Mouse (Mus musculus) adrenal gland, postnatal 4 days (tissue): ENCODE results near the gene Scaf4. TPM values are rescaled to one million over a fixed set of nuclear protein-coding genes. Genes with fewer than 3 reads are reported as not detected.

Source experiments
- total RNA-seq, 2 experiments: library from RNA; stranded (reverse); gene quantifications; 2 replicates each; pipeline ENCODE4 v1.2.3; 2021

Gene Scaf4
- total RNA-seq, 2 experiments from 2014 or later, result 57.1 to 68.3 TPM

Other genes starting within 250 kb of the Scaf4 start
- gene Tiam1, start 140.7 kb downstream of the Scaf4 start, total RNA-seq, result 10 to 100 TPM; 67.9 to 73.4 TPM
- 1,000 to 10,000 TPM; 1,054 to 1,131 TPM for gene Sod1, start 63.7 kb downstream of the Scaf4 start, total RNA-seq
- 10 to 100 TPM; 12.3 to 13.7 TPM for gene Hunk, start 101.5 kb upstream of the Scaf4 start, total RNA-seq